Mouse (Mus musculus) stomach, postnatal 0 days (tissue): Measurements from ENCODE around the gene Idua. TPM values are rescaled to one million over a fixed set of nuclear protein-coding genes. Genes with fewer than 3 reads are reported as not detected.
"Not testable (repeated sequence)": the region's sequence is repeated elsewhere in the genome, so short reads cannot be mapped to it uniquely, and the experiment has no call there.

Experiments
- ATAC-seq: fragments of 200-750 bp; cut with Nextera tagmentation; 2 replicates; pipeline ENCODE4 v1.8.0; 2017; ENCODE audit not compliant: low FRiP score, low TSS enrichment
- DNase-seq: peaks from one replicate; pipeline ENCODE4 v3.0.0-alpha.2; 2016; ENCODE audit warnings: low spot score
- H3K27ac ChIP-seq: fragments of 300-500 bp; sonication (generic); replicated peaks from 2 replicates; pipeline ENCODE4 v1.5.1; 2014; ENCODE audit warnings: mild to moderate bottlenecking, control low read depth
- H3K27me3 ChIP-seq: fragments of 300-500 bp; sonication (generic); 2 replicates; pipeline ENCODE4 v1.6.1; 2014; ENCODE audit warnings: low read length; ENCODE audit not compliant: control insufficient read depth, insufficient read depth
- H3K36me3 ChIP-seq: fragments of 300-500 bp; sonication (generic); 2 replicates; pipeline ENCODE4 v1.6.1; 2014; ENCODE audit warnings: low read length, mixed read lengths; ENCODE audit not compliant: control insufficient read depth, insufficient read depth
- H3K4me1 ChIP-seq: fragments of 300-500 bp; sonication (generic); replicated peaks from 2 replicates; pipeline ENCODE4 v1.6.1; 2014; ENCODE audit warnings: antibody characterized with exemption; ENCODE audit not compliant: control insufficient read depth, insufficient read depth
- H3K4me2 ChIP-seq: fragments of 300-500 bp; sonication (generic); replicated peaks from 2 replicates; pipeline ENCODE4 v1.6.1; 2014; ENCODE audit warnings: low read depth, mild to moderate bottlenecking, control low read depth, moderate library complexity
- H3K4me3 ChIP-seq: fragments of 300-500 bp; sonication (generic); 2 replicates; pipeline ENCODE4 v1.5.1; 2014; ENCODE audit warnings: low read depth, low read length, control low read depth
- H3K9ac ChIP-seq: fragments of 300-500 bp; sonication (generic); 2 replicates; pipeline ENCODE4 v1.6.1; 2014; ENCODE audit warnings: mild to moderate bottlenecking, low read length, control low read depth, mixed read lengths
- H3K9me3 ChIP-seq: fragments of 300-500 bp; sonication (generic); 2 replicates; pipeline ENCODE4 v1.6.1; 2016; ENCODE audit warnings: low read length; ENCODE audit not compliant: control insufficient read depth
- CTCF ChIP-seq: IDR thresholded peaks from 2 replicates; pipeline ENCODE4 v1.5.1; 2016; ENCODE audit warnings: antibody characterized with exemption, low read depth, mild to moderate bottlenecking, moderate library complexity
- EP300 ChIP-seq: optimal IDR thresholded peaks from 2 replicates; pipeline ENCODE3; 2016; ENCODE audit warnings: antibody characterized with exemption
- WGBS: fragments of 180-500 bp; shearing (Covaris S2); extraction: QIAGEN DNeasy Blood & Tissue Kit; methylation state at CpG from one replicate; pipeline ENCODE4 v1.1.7; 2014; 5-methylcytosine and 5-hydroxymethylcytosine counted together
- polyA plus RNA-seq: library from polyadenylated mRNA; unstranded; fragments of >200 nt; fragmentation: Nextera tagmentation; extraction: Ambion mirVana; gene quantifications from 2 replicates; pipeline ENCODE4 v1.2.1, GENCODE M21; 2015

The Idua gene
- polyA plus RNA-seq, 1 experiment from 2014 or later: 5.3 TPM

GRCm38 (mm10) chr5:108629634-108630483 is 30.3 kb upstream of the Idua start, which contains the start of the genes Gak and Tmem175:
Gak (minus strand) TSS chr5:108629755.
Tmem175 (plus strand) TSS chr5:108629770.
- peak within 1 kb of the TSS; percentile 97 for H3K9ac ChIP-seq
- H3K9me3 ChIP-seq: no peaks in the 10 kb centered on the region
- H3K4me1 ChIP-seq: peaks cover 4% of the 10 kb centered on the region; the same call in 1 of the 2 replicates
- H3K4me2 ChIP-seq: peak within 1 kb of the TSS; percentile 90
- under 1% methylated on average over 58 of the region's 58 CpGs for WGBS
- H3K36me3 ChIP-seq: no peaks in the 10 kb centered on the region
- ATAC-seq (peak; percentile 96), DNase-seq (peak; percentile 95)
- H3K27me3 ChIP-seq: no peaks in the 10 kb centered on the region
- peak within 1 kb of the TSS; percentile 95 for H3K27ac ChIP-seq
- TF ChIP-seq EP300: no peak
- no peak for TF ChIP-seq CTCF
- H3K4me3 ChIP-seq: peak within 1 kb of the TSS; percentile 91

DNA sequence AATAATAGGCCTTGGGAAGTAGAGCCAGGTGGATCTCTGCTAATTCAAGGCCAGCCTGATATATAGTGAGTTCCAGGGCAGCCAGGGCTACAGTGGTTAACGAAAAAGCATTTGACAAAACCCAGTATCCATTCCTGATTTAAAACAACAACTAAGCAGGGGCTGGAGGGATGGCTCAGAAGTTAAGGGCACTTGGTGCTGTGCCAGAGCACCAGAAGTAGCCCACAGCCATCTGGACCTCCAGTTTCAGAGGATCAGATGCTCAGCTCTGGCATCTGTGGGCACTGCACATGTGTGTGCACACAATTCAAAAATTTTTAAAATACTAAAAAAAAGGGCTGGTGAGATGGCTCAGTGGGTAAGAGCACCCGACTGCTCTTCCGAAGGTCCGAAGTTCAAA is 26.5 kb upstream of the Idua start:
- H3K27ac ChIP-seq: no peak overlapping the region
- 0 out of 2 replicates have a peak, but pooled peaks cover 2% of the 10 kb centered on the region for H3K36me3 ChIP-seq
- H3K9me3 ChIP-seq: no peaks in the 10 kb centered on the region
- peaks cover 3% of the 10 kb centered on the region; the same call in 1 of the 2 replicates for H3K4me1 ChIP-seq
- H3K4me2 ChIP-seq: no peak overlapping the region
- TF ChIP-seq EP300 (no peak), CTCF (no peak)
- H3K9ac ChIP-seq: no peak overlapping the region
- ATAC-seq (no peak), DNase-seq (no peak)
- H3K4me3 ChIP-seq: no peak overlapping the region
- WGBS: 85% methylated on average over 4 of the region's 4 CpGs
- H3K27me3 ChIP-seq: no peaks in the 10 kb centered on the region

- not testable (repeated sequence) for H3K4me2 ChIP-seq, H3K9me3 ChIP-seq, H3K4me1 ChIP-seq, DNase-seq, H3K36me3 ChIP-seq, H3K4me3 ChIP-seq, H3K9ac ChIP-seq, H3K27ac ChIP-seq, H3K27me3 ChIP-seq, ATAC-seq
- WGBS: 89% methylated on average over 2 of the region's 3 CpGs
Measured at GRCm38 (mm10) chr5:108634088-108634487, 26.0 kb upstream of the Idua start.

DNA sequence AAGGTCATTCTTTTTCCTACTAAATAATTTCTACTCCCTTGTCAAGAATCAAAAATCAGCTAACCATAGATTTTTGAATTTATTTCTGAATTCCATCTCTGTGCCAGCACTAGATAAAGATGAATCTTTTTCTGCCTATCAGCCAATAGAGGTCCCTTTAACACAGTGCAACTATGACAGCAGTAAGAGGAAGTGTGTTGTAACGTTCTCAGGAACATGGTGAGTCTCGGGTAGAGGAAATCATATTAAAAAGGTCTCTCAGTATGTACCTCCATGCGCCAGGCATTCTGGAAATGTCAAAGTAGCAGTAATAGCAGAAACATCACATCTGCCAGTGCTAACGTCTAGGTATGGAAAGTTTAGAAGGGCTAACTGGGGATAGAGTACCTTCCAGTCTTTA is 24.0 kb upstream of the Idua start:
- Histone ChIP-seq H3K27me3 (no peaks in the 10 kb centered on the region), H3K9me3 (no peaks in the 10 kb centered on the region), H3K9ac (no peak overlapping the region), H3K36me3 (0 out of 2 replicates have a peak, but pooled peaks cover 2% of the 10 kb centered on the region), H3K4me3 (no peak overlapping the region), H3K4me2 (no peak overlapping the region), H3K27ac (no peak overlapping the region), H3K4me1 (no peaks in the 10 kb centered on the region)
- TF ChIP-seq EP300 (no peak), CTCF (no peak)
- no peak for DNase-seq
- 68% methylated on average over 4 of the region's 4 CpGs for WGBS
- ATAC-seq: no peak

DNA sequence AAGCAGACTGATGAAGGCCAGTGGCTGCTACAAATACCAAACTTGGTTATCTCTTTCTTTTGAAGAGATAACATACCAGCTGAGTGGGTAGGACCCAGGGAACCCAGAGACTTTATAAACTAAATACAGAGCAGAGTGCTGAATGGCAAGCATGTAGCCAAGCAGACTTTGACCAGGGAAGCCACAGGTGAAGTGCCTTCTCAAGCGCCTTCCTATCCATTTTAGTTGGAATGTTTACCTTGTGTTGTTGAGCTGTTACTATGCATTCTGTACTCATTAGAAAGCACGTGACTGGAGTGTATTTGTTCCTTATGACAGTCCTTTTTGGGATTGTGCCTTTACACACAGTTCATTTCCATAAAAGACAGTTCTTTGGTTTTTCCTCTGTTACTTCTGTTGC is 16.5 kb upstream of the Idua start:
- WGBS: 67% methylated on average over 2 of the region's 2 CpGs
- no peak for ATAC-seq
- Histone ChIP-seq H3K4me1 (no peaks in the 10 kb centered on the region), H3K9ac (no peak overlapping the region), H3K9me3 (no peaks in the 10 kb centered on the region), H3K4me2 (no peak overlapping the region), H3K36me3 (peaks cover 19% of the 10 kb centered on the region; the same call in 1 of the 2 replicates), H3K27me3 (no peaks in the 10 kb centered on the region), H3K27ac (no peak overlapping the region), H3K4me3 (no peak overlapping the region)
- no peak for TF ChIP-seq EP300
- TF ChIP-seq CTCF: no peak
- DNase-seq: no peak
